Mouse (Mus musculus): Measurements from ENCODE around the gene Tmem251. TPM values are rescaled to one million over a fixed set of nuclear protein-coding genes. Genes with fewer than 3 reads are reported as not detected.
A peak's percentile ranks its signal among the peaks of the same experiment; 100 is the strongest.

Tmem251 gene
- polyA plus RNA-seq, 1 experiment from 2014 or later = 10.9 TPM

GRCm38 (mm10) chr12:102740285-102740684 is 3.3 kb upstream of the Tmem251 start:
- Histone ChIP-seq H3K4me1 (replicated peaks; ENCODE audit: control insufficient read depth, insufficient read depth) (0 out of 2 replicates have a peak, but pooled peaks cover 3% of the 10 kb centered on the region), H3K36me3 (ENCODE audit: control insufficient read depth, insufficient read depth, low read length) (no peaks in the 10 kb centered on the region), H3K9me3 (ENCODE audit: control insufficient read depth, low read length) (no peaks in the 10 kb centered on the region), H3K27me3 (ENCODE audit: control insufficient read depth, insufficient read depth, low read length) (no peaks in the 10 kb centered on the region), H3K9ac (ENCODE audit: low read length) (no peak overlapping the region), H3K4me3 (ENCODE audit: low read depth, low read length) (no peak overlapping the region), H3K4me2 (replicated peaks; ENCODE audit: low read depth) (no peak overlapping the region), H3K27ac (replicated peaks) (no peak overlapping the region)
- no peak for ATAC-seq (ENCODE audit: low FRiP score, low TSS enrichment)
- 54% methylated on average over 3 of the region's 3 CpGs for WGBS
- no peak for DNase-seq (ENCODE audit: low spot score)
- TF ChIP-seq CTCF (IDR thresholded peaks at IDR 0.05; ENCODE audit: low read depth) = peak; percentile 74
- no peak for TF ChIP-seq EP300 (optimal IDR thresholded peaks at IDR 0.05)

- Histone ChIP-seq H3K4me1 (replicated peaks; ENCODE audit: control insufficient read depth, insufficient read depth) (0 out of 2 replicates have a peak, but pooled peaks cover 3% of the 10 kb centered on the region), H3K9ac (ENCODE audit: low read length) (no peak overlapping the region), H3K27ac (replicated peaks) (no peak overlapping the region), H3K27me3 (ENCODE audit: control insufficient read depth, insufficient read depth, low read length) (no peaks in the 10 kb centered on the region), H3K4me2 (replicated peaks; ENCODE audit: low read depth) (no peak overlapping the region), H3K4me3 (ENCODE audit: low read depth, low read length) (no peak overlapping the region), H3K36me3 (ENCODE audit: control insufficient read depth, insufficient read depth, low read length) (no peaks in the 10 kb centered on the region), H3K9me3 (ENCODE audit: control insufficient read depth, low read length) (no peaks in the 10 kb centered on the region)
- no peak for ATAC-seq (ENCODE audit: low FRiP score, low TSS enrichment)
- WGBS = 73% methylated on average over 7 of the region's 7 CpGs
- TF ChIP-seq EP300 (optimal IDR thresholded peaks at IDR 0.05) (no peak), CTCF (IDR thresholded peaks at IDR 0.05; ENCODE audit: low read depth) (no peak)
- no peak for DNase-seq (ENCODE audit: low spot score)
Measured at GRCm38 (mm10) chr12:102742056-102742455, 1.5 kb upstream of the Tmem251 start.

DNA sequence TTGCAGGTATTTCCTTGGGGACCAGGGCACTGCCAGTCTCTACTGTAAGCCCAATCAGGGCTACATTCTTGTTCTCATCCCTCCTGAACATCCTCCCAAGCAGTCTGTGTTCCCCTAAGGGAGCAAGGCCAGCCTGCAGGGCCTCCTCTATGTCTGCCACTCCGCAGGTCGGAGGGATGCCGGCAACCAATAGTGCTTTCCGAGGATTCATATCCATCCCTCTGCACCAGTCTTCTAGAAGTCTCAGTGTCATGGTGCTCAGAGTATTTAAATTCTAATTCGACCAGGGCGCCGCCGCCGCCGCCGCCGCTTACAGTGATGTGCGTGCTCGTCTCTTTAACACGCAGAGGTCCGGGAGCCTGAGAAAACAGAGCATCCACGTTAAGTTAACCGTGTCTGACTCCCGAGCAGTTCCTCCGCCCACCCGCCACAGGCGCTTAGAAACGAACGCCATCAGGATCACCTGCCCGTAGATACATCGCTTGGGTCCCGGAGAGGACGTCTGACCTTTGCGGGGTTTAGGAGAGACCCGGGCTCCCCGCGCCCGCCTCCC is 450 bp upstream of the Tmem251 start:
- Histone ChIP-seq H3K27ac (replicated peaks) (peak overlapping the region; percentile 97), H3K36me3 (ENCODE audit: control insufficient read depth, insufficient read depth, low read length) (no peaks in the 10 kb centered on the region), H3K9me3 (ENCODE audit: control insufficient read depth, low read length) (no peaks in the 10 kb centered on the region), H3K4me3 (ENCODE audit: low read depth, low read length) (peak overlapping the region; percentile 84), H3K4me1 (replicated peaks; ENCODE audit: control insufficient read depth, insufficient read depth) (0 out of 2 replicates have a peak, but pooled peaks cover 3% of the 10 kb centered on the region), H3K9ac (ENCODE audit: low read length) (peak overlapping the region; percentile 84), H3K4me2 (replicated peaks; ENCODE audit: low read depth) (peak overlapping the region; percentile 85), H3K27me3 (ENCODE audit: control insufficient read depth, insufficient read depth, low read length) (no peaks in the 10 kb centered on the region)
- no peak for DNase-seq (ENCODE audit: low spot score)
- peak; percentile 43 for ATAC-seq (ENCODE audit: low FRiP score, low TSS enrichment)
- TF ChIP-seq EP300 (optimal IDR thresholded peaks at IDR 0.05) (no peak), CTCF (IDR thresholded peaks at IDR 0.05; ENCODE audit: low read depth) (no peak)
- WGBS = under 1% methylated on average over 33 of the region's 33 CpGs

DNA sequence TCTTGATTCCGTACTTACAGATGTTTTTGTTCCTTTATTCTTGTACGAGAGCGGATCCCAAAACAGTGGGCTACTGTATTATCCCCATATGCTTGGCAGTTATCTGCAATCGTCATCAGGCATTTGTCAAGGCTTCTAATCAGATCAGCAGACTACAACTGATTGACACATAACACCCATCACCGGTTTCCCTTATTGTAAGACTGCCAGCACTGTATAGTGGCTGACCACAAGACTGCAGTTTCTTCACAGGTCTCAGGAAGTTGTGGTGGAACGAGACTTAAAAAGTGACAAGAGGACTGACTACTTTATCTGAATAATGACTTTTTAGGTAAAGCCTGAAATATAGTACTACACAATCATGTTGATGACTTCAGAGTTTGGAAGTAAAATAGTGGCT is 1.3 kb downstream of the Tmem251 start:
- ATAC-seq (ENCODE audit: low FRiP score, low TSS enrichment) (no peak), DNase-seq (ENCODE audit: low spot score) (no peak)
- Histone ChIP-seq H3K4me2 (replicated peaks; ENCODE audit: low read depth) (no peak overlapping the region), H3K4me1 (replicated peaks; ENCODE audit: control insufficient read depth, insufficient read depth) (0 out of 2 replicates have a peak, but pooled peaks cover 3% of the 10 kb centered on the region), H3K4me3 (ENCODE audit: low read depth, low read length) (no peak overlapping the region), H3K27me3 (ENCODE audit: control insufficient read depth, insufficient read depth, low read length) (no peaks in the 10 kb centered on the region), H3K27ac (replicated peaks) (no peak overlapping the region), H3K9me3 (ENCODE audit: control insufficient read depth, low read length) (no peaks in the 10 kb centered on the region), H3K9ac (ENCODE audit: low read length) (no peak overlapping the region), H3K36me3 (ENCODE audit: control insufficient read depth, insufficient read depth, low read length) (no peaks in the 10 kb centered on the region; the same call in 1 of the 2 replicates)
- 56% methylated on average over 6 of the region's 6 CpGs for WGBS
- TF ChIP-seq CTCF (IDR thresholded peaks at IDR 0.05; ENCODE audit: low read depth) (0 out of 2 replicates have a peak, but pooled peaks have one; percentile 12), EP300 (optimal IDR thresholded peaks at IDR 0.05) (no peak)

GRCm38 (mm10) chr12:102748256-102748655 is 4.7 kb downstream of the Tmem251 start:
- Histone ChIP-seq H3K4me3 (ENCODE audit: low read depth, low read length) (no peak overlapping the region), H3K27ac (replicated peaks) (no peak overlapping the region), H3K9me3 (ENCODE audit: control insufficient read depth, low read length) (no peaks in the 10 kb centered on the region), H3K36me3 (ENCODE audit: control insufficient read depth, insufficient read depth, low read length) (no peaks in the 10 kb centered on the region; the same call in 1 of the 2 replicates), H3K27me3 (ENCODE audit: control insufficient read depth, insufficient read depth, low read length) (no peaks in the 10 kb centered on the region), H3K4me1 (replicated peaks; ENCODE audit: control insufficient read depth, insufficient read depth) (no peaks in the 10 kb centered on the region), H3K4me2 (replicated peaks; ENCODE audit: low read depth) (no peak overlapping the region), H3K9ac (ENCODE audit: low read length) (no peak overlapping the region)
- ATAC-seq (ENCODE audit: low FRiP score, low TSS enrichment) (no peak), DNase-seq (ENCODE audit: low spot score) (no peak)
- TF ChIP-seq EP300 (optimal IDR thresholded peaks at IDR 0.05) (no peak), CTCF (IDR thresholded peaks at IDR 0.05; ENCODE audit: low read depth) (no peak)
- 63% methylated on average over 3 of the region's 3 CpGs for WGBS

DNA sequence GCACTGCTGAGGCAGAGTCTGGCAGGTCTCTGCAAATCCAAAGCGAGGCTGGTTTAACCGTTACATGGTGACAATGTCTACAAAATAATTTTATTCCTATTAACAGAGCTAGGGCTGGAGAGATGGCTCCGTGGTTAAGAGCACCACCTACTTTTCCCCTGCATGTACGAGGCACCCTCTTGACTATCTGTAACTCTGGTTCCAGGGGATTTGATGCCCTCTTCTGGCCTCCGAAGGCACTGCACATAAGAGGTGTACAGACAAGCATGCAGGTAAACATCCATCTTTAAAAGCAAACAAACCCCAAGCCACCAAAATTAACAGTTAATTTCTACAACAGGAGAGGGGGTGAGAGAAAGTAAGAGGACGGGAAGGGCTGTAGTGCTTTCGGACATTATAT is 12.7 kb downstream of the Tmem251 start:
- Histone ChIP-seq H3K4me1 (replicated peaks; ENCODE audit: control insufficient read depth, insufficient read depth) (no peaks in the 10 kb centered on the region; the same call in 1 of the 2 replicates), H3K27ac (replicated peaks) (no peak overlapping the region), H3K36me3 (ENCODE audit: control insufficient read depth, insufficient read depth, low read length) (no peaks in the 10 kb centered on the region), H3K9ac (ENCODE audit: low read length) (no peak overlapping the region; the same call in 1 of the 2 replicates), H3K4me2 (replicated peaks; ENCODE audit: low read depth) (peak overlapping the region; percentile 78), H3K27me3 (ENCODE audit: control insufficient read depth, insufficient read depth, low read length) (no peaks in the 10 kb centered on the region), H3K4me3 (ENCODE audit: low read depth, low read length) (peak overlapping the region; percentile 89), H3K9me3 (ENCODE audit: control insufficient read depth, low read length) (no peaks in the 10 kb centered on the region)
- 74% methylated on average over 7 of the region's 7 CpGs for WGBS
- TF ChIP-seq EP300 (optimal IDR thresholded peaks at IDR 0.05) = no peak
- peak; percentile 66 for TF ChIP-seq CTCF (IDR thresholded peaks at IDR 0.05; ENCODE audit: low read depth)
- peak; percentile 55 for DNase-seq (ENCODE audit: low spot score)
- no peak for ATAC-seq (ENCODE audit: low FRiP score, low TSS enrichment)
